8 mouse cellular contexts compared by ENCODE assay signal in the genomic region with DNA sequence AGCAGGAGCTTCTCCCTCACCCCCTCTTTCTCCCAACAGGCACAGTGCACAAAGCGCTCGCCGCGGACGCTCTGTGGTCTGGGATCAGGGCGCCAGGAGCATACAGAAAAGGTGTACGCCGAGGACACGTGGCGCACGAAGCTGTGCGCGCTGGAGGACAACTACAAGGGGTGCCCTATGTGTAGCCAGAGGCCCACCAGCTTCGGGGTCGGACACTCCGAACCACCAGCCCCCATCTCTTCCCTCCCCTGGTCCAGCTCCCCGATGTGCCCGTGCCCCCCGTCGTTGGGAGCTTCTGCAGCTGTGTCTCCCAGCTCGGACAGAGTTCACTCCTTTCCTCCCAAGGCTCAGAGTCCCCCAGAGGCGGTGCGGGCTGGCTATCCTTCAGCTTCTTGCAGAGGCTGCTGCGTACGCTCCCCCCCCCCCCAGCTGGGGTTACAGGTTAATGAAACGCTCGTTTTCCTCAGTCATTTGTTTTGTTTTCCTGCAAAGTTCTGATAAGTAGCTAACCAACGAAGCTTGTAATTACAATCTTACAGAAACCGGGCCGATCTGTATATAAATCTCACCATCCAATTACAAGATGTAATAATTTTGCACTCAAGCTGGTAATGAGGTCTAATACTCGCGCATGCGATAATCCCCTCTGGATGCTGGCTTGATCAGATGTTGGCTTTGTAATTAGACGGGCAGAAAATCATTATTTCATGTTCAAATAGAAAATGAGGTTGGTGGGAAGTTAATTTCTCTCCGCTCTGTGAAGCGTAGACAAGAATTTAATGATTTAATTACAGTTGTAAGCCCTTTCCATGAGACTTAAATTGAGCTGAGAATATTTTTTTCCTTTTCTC. TPM values are rescaled to one million over a fixed set of nuclear protein-coding genes. Genes with fewer than 3 reads are reported as not detected.
DNase-seq lines count a peak whose midpoint lies in the region; ATAC-seq and TF ChIP-seq lines count a peak whose summit lies in the region.

No protein-coding gene starts in this region.

- H3K4me3 ChIP-seq in heart, embryonic 11.5 days (ENCODE audit: low read depth, low read length): peak overlapping the region; percentile 40
- H3K4me3 ChIP-seq in embryonic facial prominence, embryonic 12.5 days: peak overlapping the region; percentile 30
- H3K4me3 ChIP-seq in kidney, embryonic 15.5 days (replicated peaks): peak overlapping the region; percentile 28
- H3K4me3 ChIP-seq in midbrain, postnatal 0 days (ENCODE audit: low read depth, low read length): peak overlapping the region; percentile 26; the same call in 1 of the 2 replicates

- peaks cover 64% of the 10 kb centered on the region for H3K27me3 ChIP-seq in heart, embryonic 11.5 days (ENCODE audit: control insufficient read depth, insufficient read depth, low read length)
- H3K27me3 ChIP-seq in embryonic facial prominence, embryonic 12.5 days: peaks cover 72% of the 10 kb centered on the region
- H3K27me3 ChIP-seq in kidney, embryonic 15.5 days: peaks cover 95% of the 10 kb centered on the region
- peaks cover 18% of the 10 kb centered on the region; the same call in 1 of the 2 replicates for H3K27me3 ChIP-seq in midbrain, postnatal 0 days (ENCODE audit: insufficient read depth, low read length)

- H3K27ac ChIP-seq in heart, embryonic 11.5 days (ENCODE audit: low read depth, low read length): no peak overlapping the region
- H3K27ac ChIP-seq in embryonic facial prominence, embryonic 12.5 days: peak overlapping the region; percentile 63; the same call in 1 of the 2 replicates
- 0 out of 2 replicates have a peak overlapping the region, but pooled peaks have one; percentile 7 for H3K27ac ChIP-seq in kidney, embryonic 15.5 days
- H3K27ac ChIP-seq in midbrain, postnatal 0 days (ENCODE audit: low read depth, low read length): no peak overlapping the region

- no peaks in the 10 kb centered on the region for H3K36me3 ChIP-seq in heart, embryonic 11.5 days (ENCODE audit: control insufficient read depth, insufficient read depth, low read length)
- no peaks in the 10 kb centered on the region for H3K36me3 ChIP-seq in embryonic facial prominence, embryonic 12.5 days
- no peaks in the 10 kb centered on the region for H3K36me3 ChIP-seq in kidney, embryonic 15.5 days
- H3K36me3 ChIP-seq in midbrain, postnatal 0 days (ENCODE audit: insufficient read depth, low read length): no peaks in the 10 kb centered on the region

- no peak for DNase-seq in heart, postnatal 36 days
- no peak for DNase-seq in midbrain, postnatal 0 days (ENCODE audit: low spot score)
- no peak for DNase-seq in layer of hippocampus, postnatal 14 days (ENCODE audit: low spot score in 2 of 2)
- DNase-seq in right cerebral cortex, postnatal 36 days (ENCODE audit: low spot score in 2 of 2): no peak

- TF ChIP-seq CTCF in midbrain, postnatal 0 days (IDR thresholded peaks at IDR 0.05): no peak

- H3K4me1 ChIP-seq in heart, embryonic 11.5 days (ENCODE audit: control insufficient read depth, insufficient read depth, low read length): peaks cover 21% of the 10 kb centered on the region
- peaks cover 45% of the 10 kb centered on the region for H3K4me1 ChIP-seq in embryonic facial prominence, embryonic 12.5 days
- H3K4me1 ChIP-seq in kidney, embryonic 15.5 days: peaks cover 74% of the 10 kb centered on the region
- 0 out of 2 replicates have a peak, but pooled peaks cover 6% of the 10 kb centered on the region for H3K4me1 ChIP-seq in midbrain, postnatal 0 days (ENCODE audit: insufficient read depth, low read length)

- H3K4me2 ChIP-seq in heart, embryonic 11.5 days: peak overlapping the region; percentile 73
- H3K4me2 ChIP-seq in embryonic facial prominence, embryonic 12.5 days (replicated peaks): peak overlapping the region; percentile 50
- peak overlapping the region; percentile 51 for H3K4me2 ChIP-seq in kidney, embryonic 15.5 days
- H3K4me2 ChIP-seq in midbrain, postnatal 0 days (ENCODE audit: low read depth, low read length, poor library complexity, severe bottlenecking): peak overlapping the region; percentile 46

- H3K9me3 ChIP-seq in heart, embryonic 11.5 days (replicated peaks; ENCODE audit: control insufficient read depth, low read length): no peaks in the 10 kb centered on the region
- H3K9me3 ChIP-seq in embryonic facial prominence, embryonic 12.5 days: no peaks in the 10 kb centered on the region
- H3K9me3 ChIP-seq in kidney, embryonic 15.5 days (replicated peaks): no peaks in the 10 kb centered on the region
- H3K9me3 ChIP-seq in midbrain, postnatal 0 days (ENCODE audit: low read length): no peaks in the 10 kb centered on the region

- H3K9ac ChIP-seq in heart, embryonic 11.5 days (ENCODE audit: low read depth, low read length): 0 out of 2 replicates have a peak overlapping the region, but pooled peaks have one; percentile 59
- peak overlapping the region; percentile 34; the same call in 1 of the 2 replicates for H3K9ac ChIP-seq in embryonic facial prominence, embryonic 12.5 days
- H3K9ac ChIP-seq in kidney, embryonic 15.5 days: no peak overlapping the region
- no peak overlapping the region for H3K9ac ChIP-seq in midbrain, postnatal 0 days (replicated peaks; ENCODE audit: low read length, poor library complexity, severe bottlenecking)

- 4% methylated on average over 36 of the region's 36 CpGs for WGBS in heart, embryonic 11.5 days (ENCODE audit: insufficient replicate concordance)
- under 1% methylated on average over 36 of the region's 36 CpGs for WGBS in embryonic facial prominence, embryonic 12.5 days
- 3% methylated on average over 36 of the region's 36 CpGs for WGBS in kidney, embryonic 15.5 days
- 6% methylated on average over 36 of the region's 36 CpGs for WGBS in midbrain, postnatal 0 days

- ATAC-seq in heart, embryonic 11.5 days (replicated peaks; ENCODE audit: insufficient number of reproducible peaks, low FRiP score, low TSS enrichment): no peak
- no peak for ATAC-seq in embryonic facial prominence, embryonic 12.5 days (ENCODE audit: insufficient number of reproducible peaks, insufficient read depth, low FRiP score, low TSS enrichment)
- no peak for ATAC-seq in kidney, embryonic 15.5 days (replicated peaks; ENCODE audit: low FRiP score)
- no peak for ATAC-seq in midbrain, postnatal 0 days (ENCODE audit: low FRiP score)
- ATAC-seq in erythroid progenitor cell, adult 5-6 weeks (replicated peaks; ENCODE audit: low FRiP score, poor library complexity, severe bottlenecking): no peak

- intact Hi-C loops in heart, postnatal 36 days (cut with DNase I): loop anchor here (5.0 to 10.0 kb wide), 4 partner anchors 48 to 920 kb away; no protein-coding TSS in a partner anchor

RNA-seq across cellular contexts. Expression of gene Irx3, which starts 2.8 kb away (rescaled TPM):
- 7.9 and 8.6 TPM in 2 replicates for polyA plus RNA-seq in heart, embryonic 11.5 days (2014; fragmentation: Nextera tagmentation; extraction: Ambion mirVana)
- 10 to 100 TPM; 30.0 to 41.2 TPM for total RNA-seq in heart, postnatal 36 days (2021)
- 35.0 and 46.7 TPM in 2 replicates for polyA plus RNA-seq in embryonic facial prominence, embryonic 12.5 days (2016; fragmentation: Nextera tagmentation; extraction: Ambion mirVana)
- polyA plus RNA-seq in kidney, embryonic 15.5 days (2015; fragmentation: Nextera tagmentation; extraction: Ambion mirVana): 15.6 TPM in 2 replicates
- total RNA-seq in midbrain, postnatal 0 days (2014; rRNA removed): 27.2 and 27.3 TPM in 2 replicates
- 10.6 and 13.4 TPM in 2 replicates for polyA plus RNA-seq in midbrain, postnatal 0 days (2015; fragmentation: Nextera tagmentation; extraction: Ambion mirVana)
- total RNA-seq in erythroid progenitor cell, adult 5-6 weeks (2015; ENCODE audit: low replicate concordance): not detected in 2 replicates
- not detected in 2 replicates for total RNA-seq in erythroid progenitor cell, adult 5-6 weeks (2017; ENCODE audit: low replicate concordance)
- total RNA-seq in layer of hippocampus, postnatal 14 days (2021): under 1 TPM; 0.23 to 0.29 TPM

Comparison
In these comparisons a context has a peak if more than half of its experiments do, and no peak if none do; other contexts are left out.
1. H3K27ac ChIP-seq: peak in embryonic facial prominence, embryonic 12.5 days (single experiment) and kidney, embryonic 15.5 days (single experiment); none in heart, embryonic 11.5 days (single experiment) and midbrain, postnatal 0 days (single experiment).
2. H3K9ac ChIP-seq: peak in heart, embryonic 11.5 days (single experiment) and embryonic facial prominence, embryonic 12.5 days (single experiment); none in kidney, embryonic 15.5 days (single experiment) and midbrain, postnatal 0 days (single experiment).
3. RNA of gene Irx3, which starts 2.8 kb away (total RNA-seq): 30.0 to 41.2 TPM in heart, postnatal 36 days and 27.2 to 27.3 TPM in midbrain, postnatal 0 days; 0.23 to 0.29 TPM in layer of hippocampus, postnatal 14 days and not detected in erythroid progenitor cell, adult 5-6 weeks; every median in the first group is over 10 times any median in the second.
4. Peak in every context shown above with its lines, with median percentiles within 50 percentile points of each other: H3K4me2 ChIP-seq and H3K4me3 ChIP-seq.